Mouse (Mus musculus): ENCODE measurements around the gene Chd4. TPM values are rescaled to one million over a fixed set of nuclear protein-coding genes. Genes with fewer than 3 reads are reported as not detected.

Chd4 gene
- polyA plus RNA-seq, 1 experiment from 2014 or later: 133 TPM

DNA sequence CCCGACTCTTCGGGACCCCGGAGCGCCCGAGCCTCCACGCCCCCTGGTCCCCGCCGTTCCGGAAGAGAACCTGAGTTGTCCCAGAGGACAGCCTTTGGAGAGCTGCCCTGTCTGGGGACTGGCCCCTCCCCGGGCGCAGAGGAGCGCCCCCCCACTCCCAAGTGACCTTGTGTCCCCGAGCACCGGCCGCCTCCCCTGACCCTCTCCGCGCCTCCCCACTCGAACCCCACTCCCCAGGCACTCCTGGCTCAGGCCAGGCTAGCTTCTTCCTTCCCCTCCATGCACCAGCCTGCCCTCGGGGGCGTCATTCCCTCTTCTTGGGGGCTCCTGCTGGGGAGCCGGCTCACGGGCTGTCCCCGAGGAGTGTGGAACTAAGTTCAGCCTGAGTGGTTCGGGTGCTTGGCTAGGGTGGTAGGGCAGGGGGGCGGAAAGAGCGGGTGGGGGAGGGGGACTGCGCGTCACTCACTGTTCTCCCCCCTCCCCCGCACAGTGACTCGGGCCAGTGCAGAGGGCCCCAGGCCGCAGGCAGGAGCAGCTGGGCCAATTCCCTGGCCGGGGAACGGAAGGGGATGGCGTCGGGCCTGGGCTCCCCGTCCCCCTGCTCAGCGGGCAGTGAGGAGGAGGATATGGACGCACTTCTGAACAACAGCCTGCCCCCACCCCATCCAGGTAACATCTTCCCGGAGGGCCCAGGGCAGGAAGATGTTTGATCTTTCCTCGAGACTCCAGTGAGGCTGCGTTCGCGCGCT lies 990 bp downstream of the Chd4 start:
- Histone ChIP-seq H3K36me3 (peaks cover 39% of the 10 kb centered on the region), H3K4me1 (peaks cover 30% of the 10 kb centered on the region), H3K27ac (peak overlapping the region; percentile 98), H3K4me2 (replicated peaks) (peak overlapping the region; percentile 96), H3K9me3 (replicated peaks) (no peaks in the 10 kb centered on the region), H3K4me3 (peak overlapping the region; percentile 98), H3K27me3 (no peaks in the 10 kb centered on the region), H3K9ac (peak overlapping the region; percentile 97)
- peak; percentile 51 for ATAC-seq (ENCODE audit: low FRiP score)
- WGBS: 2% methylated on average over 30 of the region's 44 CpGs

DNA sequence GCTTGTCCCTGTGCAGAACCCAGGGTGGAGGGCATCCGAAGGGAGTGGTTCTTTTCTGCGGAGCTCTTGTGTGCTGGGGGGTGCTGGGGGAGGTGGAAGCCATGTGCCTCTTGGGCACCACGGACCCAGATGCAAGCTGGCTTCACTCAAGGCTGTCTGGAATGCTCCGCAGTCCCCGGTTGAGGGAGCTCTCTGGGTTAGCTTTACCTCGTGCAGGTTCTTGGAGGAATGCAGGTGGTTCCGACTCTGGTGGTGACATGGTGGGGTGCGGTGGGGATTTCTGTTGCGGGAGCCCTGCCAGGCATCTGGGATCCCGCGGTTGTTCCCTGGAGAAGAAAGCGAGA lies 1.5 kb downstream of the Chd4 start:
- Histone ChIP-seq H3K9ac (peak overlapping the region; percentile 97), H3K9me3 (replicated peaks) (no peaks in the 10 kb centered on the region), H3K36me3 (peaks cover 45% of the 10 kb centered on the region), H3K27ac (peak overlapping the region; percentile 98), H3K27me3 (no peaks in the 10 kb centered on the region), H3K4me3 (peak overlapping the region; percentile 98), H3K4me2 (replicated peaks) (peak overlapping the region; percentile 96), H3K4me1 (peaks cover 30% of the 10 kb centered on the region)
- WGBS: 2% methylated on average over 12 of the region's 12 CpGs
- peak; percentile 2; the same call in 1 of the 2 replicates for ATAC-seq (ENCODE audit: low FRiP score)

DNA sequence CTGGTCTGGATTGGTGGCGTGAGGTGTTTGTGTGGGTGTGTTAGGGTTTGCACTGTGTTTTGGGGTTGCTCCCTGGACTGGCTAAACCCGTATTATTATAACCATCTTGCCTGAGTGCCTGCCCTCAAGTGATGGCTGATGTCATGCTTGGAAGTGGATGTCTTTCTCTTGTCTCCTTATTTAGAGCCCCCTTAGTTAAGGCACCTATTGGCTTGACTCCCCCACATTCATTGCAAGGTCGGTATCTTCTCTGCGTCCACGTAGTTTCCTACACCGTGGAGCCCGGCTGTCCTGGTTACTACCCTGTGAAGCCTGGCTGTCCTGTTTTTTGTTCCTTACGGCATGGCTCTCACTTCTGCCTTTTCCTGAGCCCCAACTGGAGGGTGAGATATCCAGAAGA lies 2.2 kb downstream of the Chd4 start:
- Histone ChIP-seq H3K27me3 (no peaks in the 10 kb centered on the region), H3K27ac (peak overlapping the region; percentile 98; the same call in 1 of the 2 replicates), H3K4me2 (replicated peaks) (peak overlapping the region; percentile 96), H3K4me1 (peaks cover 30% of the 10 kb centered on the region), H3K9me3 (replicated peaks) (no peaks in the 10 kb centered on the region), H3K36me3 (peaks cover 51% of the 10 kb centered on the region), H3K9ac (peak overlapping the region; percentile 97), H3K4me3 (peak overlapping the region; percentile 98)
- ATAC-seq (ENCODE audit: low FRiP score): no peak
- 59% methylated on average over 8 of the region's 8 CpGs for WGBS

DNA sequence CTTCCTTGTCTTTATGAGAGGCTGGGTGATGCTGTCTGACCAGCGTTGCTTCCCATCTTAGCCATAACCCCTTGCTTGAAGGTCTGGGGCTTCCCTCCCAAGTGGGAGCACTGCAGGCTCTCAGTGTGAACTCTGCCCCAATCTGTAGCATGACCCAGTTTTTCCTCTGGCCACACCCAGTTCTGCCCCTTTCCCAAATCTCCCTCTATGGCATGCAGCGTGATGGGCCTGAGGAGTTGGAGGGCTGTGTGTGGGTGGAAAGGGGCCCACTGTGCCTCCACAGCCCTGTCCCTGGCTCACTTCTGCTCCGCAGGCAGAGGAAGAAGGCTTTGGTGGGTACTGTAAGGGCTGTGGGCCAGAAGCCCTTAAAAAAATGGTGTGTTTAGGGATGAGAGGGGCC lies 2.7 kb downstream of the Chd4 start:
- no peaks in the 10 kb centered on the region for H3K9me3 ChIP-seq (replicated peaks)
- WGBS: 59% methylated on average over 3 of the region's 3 CpGs
- H3K4me2 ChIP-seq (replicated peaks): peak overlapping the region; percentile 96
- H3K27me3 ChIP-seq: no peaks in the 10 kb centered on the region
- H3K4me1 ChIP-seq: peaks cover 30% of the 10 kb centered on the region
- H3K4me3 ChIP-seq: peak overlapping the region; percentile 98
- no peak for ATAC-seq (ENCODE audit: low FRiP score)
- peak overlapping the region; percentile 86 for H3K27ac ChIP-seq
- peak overlapping the region; percentile 97 for H3K9ac ChIP-seq
- H3K36me3 ChIP-seq: peaks cover 54% of the 10 kb centered on the region

GRCm38 (mm10) chr6:125099421-125099971 lies 3.7 kb downstream of the Chd4 start:
- peaks cover 61% of the 10 kb centered on the region for H3K36me3 ChIP-seq
- no peaks in the 10 kb centered on the region for H3K27me3 ChIP-seq
- peak overlapping the region; percentile 98 for H3K4me3 ChIP-seq
- peaks cover 30% of the 10 kb centered on the region for H3K4me1 ChIP-seq
- H3K4me2 ChIP-seq (replicated peaks): peak overlapping the region; percentile 96
- peak overlapping the region; percentile 86 for H3K27ac ChIP-seq
- peak overlapping the region; percentile 97 for H3K9ac ChIP-seq
- no peak for ATAC-seq (ENCODE audit: low FRiP score)
- WGBS: 41% methylated on average over 5 of the region's 5 CpGs
- no peaks in the 10 kb centered on the region for H3K9me3 ChIP-seq (replicated peaks)

DNA sequence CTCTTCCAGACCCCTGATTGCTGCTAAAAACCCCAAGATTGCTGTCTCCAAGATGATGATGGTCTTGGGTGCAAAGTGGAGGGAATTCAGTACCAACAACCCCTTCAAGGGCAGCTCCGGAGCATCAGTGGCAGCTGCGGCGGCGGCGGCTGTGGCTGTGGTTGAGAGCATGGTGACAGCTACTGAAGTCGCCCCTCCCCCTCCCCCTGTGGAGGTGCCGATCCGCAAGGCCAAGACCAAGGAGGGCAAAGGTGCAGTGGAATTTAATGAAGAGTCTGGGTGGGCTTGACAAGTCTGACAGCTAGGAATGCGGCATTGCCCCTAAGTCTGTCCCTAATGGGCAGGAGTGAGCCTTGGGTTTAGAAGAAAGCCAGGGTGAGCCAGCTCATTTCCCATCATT lies 5.7 kb downstream of the Chd4 start:
- H3K27ac ChIP-seq: no peak overlapping the region
- no peak overlapping the region for H3K4me2 ChIP-seq (replicated peaks)
- no peak overlapping the region for H3K4me3 ChIP-seq
- peaks cover 80% of the 10 kb centered on the region for H3K36me3 ChIP-seq
- no peaks in the 10 kb centered on the region for H3K27me3 ChIP-seq
- no peaks in the 10 kb centered on the region for H3K9me3 ChIP-seq (replicated peaks)
- peaks cover 30% of the 10 kb centered on the region for H3K4me1 ChIP-seq
- ATAC-seq (ENCODE audit: low FRiP score): no peak
- 81% methylated on average over 9 of the region's 9 CpGs for WGBS
- no peak overlapping the region for H3K9ac ChIP-seq

DNA sequence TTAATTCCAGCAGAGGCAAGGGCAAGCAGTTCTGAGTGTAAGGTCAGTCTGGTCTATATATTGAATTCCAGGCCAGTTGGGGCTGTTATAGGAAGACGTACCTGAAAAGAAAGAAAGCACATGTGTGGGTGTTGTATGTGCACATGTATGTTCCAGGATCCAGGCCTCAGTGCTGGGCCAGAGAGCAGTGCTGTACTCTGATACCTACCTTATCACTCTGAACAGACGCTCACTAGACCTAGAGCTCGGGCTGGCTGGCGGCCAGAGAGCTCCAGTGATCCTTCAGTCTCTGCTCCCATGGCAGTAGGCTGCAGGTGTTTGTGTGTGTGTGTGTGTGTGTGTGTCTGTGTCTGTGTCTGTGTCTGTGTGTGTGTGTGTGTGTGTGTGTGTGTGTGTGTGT lies 8.4 kb downstream of the Chd4 start:
- no peak for ATAC-seq (ENCODE audit: low FRiP score)
- H3K4me2 ChIP-seq (replicated peaks): no peak overlapping the region
- H3K9me3 ChIP-seq (replicated peaks): no peaks in the 10 kb centered on the region
- peaks cover 94% of the 10 kb centered on the region for H3K36me3 ChIP-seq
- no peak overlapping the region for H3K27ac ChIP-seq
- H3K4me1 ChIP-seq: peaks cover 11% of the 10 kb centered on the region
- whole genome bisulfite sequencing: 98% methylated on average over 4 of the region's 4 CpGs
- no peak overlapping the region for H3K9ac ChIP-seq
- no peak overlapping the region for H3K4me3 ChIP-seq
- no peaks in the 10 kb centered on the region for H3K27me3 ChIP-seq

DNA sequence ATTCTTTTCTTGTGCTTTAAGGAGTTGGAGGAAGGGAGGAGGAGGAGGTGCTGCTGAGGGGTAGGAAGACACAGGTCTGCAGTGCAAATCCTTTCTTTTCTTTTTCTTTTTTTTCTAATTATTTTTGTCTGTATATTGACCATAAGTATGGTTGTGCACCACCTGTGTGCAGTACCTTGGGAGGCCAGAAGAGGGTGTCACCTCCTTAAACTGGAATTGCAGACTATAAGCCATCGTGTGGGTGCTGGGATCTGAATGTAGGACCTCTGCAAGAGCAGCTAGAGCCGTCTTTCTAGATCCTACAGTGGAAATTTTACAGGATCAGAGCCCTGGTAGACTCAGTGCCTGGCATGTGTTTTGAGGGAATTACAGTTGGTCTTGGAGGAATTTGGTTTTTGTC lies 11.9 kb downstream of the Chd4 start:
- Histone ChIP-seq H3K4me2 (replicated peaks) (no peak overlapping the region), H3K9ac (no peak overlapping the region), H3K27ac (no peak overlapping the region), H3K4me3 (no peak overlapping the region), H3K9me3 (replicated peaks) (no peaks in the 10 kb centered on the region), H3K27me3 (no peaks in the 10 kb centered on the region), H3K36me3 (peaks cover 94% of the 10 kb centered on the region), H3K4me1 (no peaks in the 10 kb centered on the region)
- WGBS: 97% methylated on average over 2 of the region's 2 CpGs
- ATAC-seq (ENCODE audit: low FRiP score): no peak

GRCm38 (mm10) chr6:125109371-125109770 lies 13.6 kb downstream of the Chd4 start:
- Histone ChIP-seq H3K4me2 (replicated peaks) (no peak overlapping the region), H3K4me1 (no peaks in the 10 kb centered on the region), H3K4me3 (no peak overlapping the region), H3K27me3 (no peaks in the 10 kb centered on the region), H3K36me3 (peaks cover 99% of the 10 kb centered on the region), H3K27ac (no peak overlapping the region), H3K9me3 (replicated peaks) (no peaks in the 10 kb centered on the region), H3K9ac (no peak overlapping the region)
- no peak for ATAC-seq (ENCODE audit: low FRiP score)
- 91% methylated on average over 14 of the region's 14 CpGs for WGBS

GRCm38 (mm10) chr6:125110927-125111326 lies 15.1 kb downstream of the Chd4 start:
- no peak for ATAC-seq (ENCODE audit: low FRiP score)
- no peaks in the 10 kb centered on the region for H3K9me3 ChIP-seq (replicated peaks)
- H3K36me3 ChIP-seq: peaks cover 97% of the 10 kb centered on the region
- 92% methylated on average over 7 of the region's 7 CpGs for WGBS
- H3K9ac ChIP-seq: no peak overlapping the region
- H3K4me2 ChIP-seq (replicated peaks): no peak overlapping the region
- no peak overlapping the region for H3K4me3 ChIP-seq
- H3K4me1 ChIP-seq: no peaks in the 10 kb centered on the region
- H3K27ac ChIP-seq: no peak overlapping the region
- H3K27me3 ChIP-seq: no peaks in the 10 kb centered on the region

DNA sequence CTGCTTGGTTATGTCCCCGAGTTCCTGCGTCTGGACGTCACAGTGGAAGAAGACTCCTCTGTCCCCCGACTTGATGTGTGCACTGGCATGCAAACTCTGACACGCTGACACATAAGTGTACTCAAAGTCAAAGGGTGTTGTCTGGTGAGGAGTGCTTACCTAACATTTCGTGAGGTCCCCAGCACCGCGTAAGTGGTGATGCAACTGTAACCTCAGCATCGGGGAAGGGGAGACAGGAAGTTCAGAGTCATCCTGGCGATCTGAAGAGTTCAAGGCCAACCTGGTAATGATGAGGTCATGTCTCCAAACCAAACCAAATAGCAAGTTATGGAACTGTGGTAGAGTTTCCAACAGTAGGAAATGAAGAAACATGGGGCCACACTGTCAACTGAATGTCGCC lies 16.8 kb downstream of the Chd4 start:
- H3K36me3 ChIP-seq: peaks cover 96% of the 10 kb centered on the region
- no peak overlapping the region for H3K4me3 ChIP-seq
- H3K9ac ChIP-seq: no peak overlapping the region
- no peak for ATAC-seq (ENCODE audit: low FRiP score)
- 94% methylated on average over 11 of the region's 11 CpGs for WGBS
- H3K27ac ChIP-seq: no peak overlapping the region
- no peaks in the 10 kb centered on the region for H3K9me3 ChIP-seq (replicated peaks)
- H3K4me2 ChIP-seq (replicated peaks): no peak overlapping the region
- H3K4me1 ChIP-seq: no peaks in the 10 kb centered on the region
- no peaks in the 10 kb centered on the region for H3K27me3 ChIP-seq

- Histone ChIP-seq H3K9me3 (replicated peaks) (no peaks in the 10 kb centered on the region), H3K4me2 (replicated peaks) (no peak overlapping the region), H3K9ac (no peak overlapping the region), H3K36me3 (peaks cover 95% of the 10 kb centered on the region), H3K27me3 (no peaks in the 10 kb centered on the region), H3K27ac (no peak overlapping the region), H3K4me1 (no peaks in the 10 kb centered on the region), H3K4me3 (no peak overlapping the region)
- ATAC-seq (ENCODE audit: low FRiP score): no peak
- WGBS: 96% methylated on average over 8 of the region's 8 CpGs
Measured at GRCm38 (mm10) chr6:125119387-125119786, 23.6 kb downstream of the Chd4 start.

DNA sequence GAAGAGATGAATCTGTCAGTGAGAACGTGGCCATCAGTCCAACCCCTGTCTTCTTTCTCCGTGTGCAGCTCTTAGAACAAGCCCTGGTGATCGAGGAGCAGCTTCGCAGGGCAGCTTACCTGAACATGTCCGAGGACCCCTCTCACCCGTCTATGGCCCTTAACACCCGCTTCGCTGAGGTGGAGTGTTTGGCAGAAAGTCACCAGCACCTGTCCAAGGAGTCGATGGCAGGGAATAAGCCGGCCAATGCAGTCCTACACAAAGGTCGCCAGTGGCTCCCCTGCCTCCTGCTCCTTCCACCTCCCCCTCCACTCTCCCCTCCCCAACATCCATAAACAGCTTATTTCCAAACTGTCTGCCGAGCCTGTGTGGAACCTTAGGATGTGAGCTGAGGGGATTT lies 32.9 kb downstream of the Chd4 start:
- H3K9me3 ChIP-seq (replicated peaks): no peaks in the 10 kb centered on the region
- H3K36me3 ChIP-seq: peaks cover 62% of the 10 kb centered on the region
- no peak for ATAC-seq (ENCODE audit: low FRiP score)
- 88% methylated on average over 12 of the region's 12 CpGs for WGBS
- no peak overlapping the region for H3K9ac ChIP-seq
- no peak overlapping the region for H3K4me3 ChIP-seq
- no peak overlapping the region for H3K27ac ChIP-seq
- no peak overlapping the region for H3K4me2 ChIP-seq (replicated peaks)
- no peaks in the 10 kb centered on the region for H3K27me3 ChIP-seq
- peaks cover 12% of the 10 kb centered on the region for H3K4me1 ChIP-seq
